Mouse (Mus musculus): ENCODE results near the gene Phf6. TPM values are rescaled to one million over a fixed set of nuclear protein-coding genes. Genes with fewer than 3 reads are reported as not detected.
"Not testable (repeated sequence)": the region's sequence is repeated elsewhere in the genome, so short reads cannot be mapped to it uniquely, and the experiment has no call there.

Gene Phf6
- polyA plus RNA-seq, 1 experiment from 2014 or later: 122 TPM

DNA sequence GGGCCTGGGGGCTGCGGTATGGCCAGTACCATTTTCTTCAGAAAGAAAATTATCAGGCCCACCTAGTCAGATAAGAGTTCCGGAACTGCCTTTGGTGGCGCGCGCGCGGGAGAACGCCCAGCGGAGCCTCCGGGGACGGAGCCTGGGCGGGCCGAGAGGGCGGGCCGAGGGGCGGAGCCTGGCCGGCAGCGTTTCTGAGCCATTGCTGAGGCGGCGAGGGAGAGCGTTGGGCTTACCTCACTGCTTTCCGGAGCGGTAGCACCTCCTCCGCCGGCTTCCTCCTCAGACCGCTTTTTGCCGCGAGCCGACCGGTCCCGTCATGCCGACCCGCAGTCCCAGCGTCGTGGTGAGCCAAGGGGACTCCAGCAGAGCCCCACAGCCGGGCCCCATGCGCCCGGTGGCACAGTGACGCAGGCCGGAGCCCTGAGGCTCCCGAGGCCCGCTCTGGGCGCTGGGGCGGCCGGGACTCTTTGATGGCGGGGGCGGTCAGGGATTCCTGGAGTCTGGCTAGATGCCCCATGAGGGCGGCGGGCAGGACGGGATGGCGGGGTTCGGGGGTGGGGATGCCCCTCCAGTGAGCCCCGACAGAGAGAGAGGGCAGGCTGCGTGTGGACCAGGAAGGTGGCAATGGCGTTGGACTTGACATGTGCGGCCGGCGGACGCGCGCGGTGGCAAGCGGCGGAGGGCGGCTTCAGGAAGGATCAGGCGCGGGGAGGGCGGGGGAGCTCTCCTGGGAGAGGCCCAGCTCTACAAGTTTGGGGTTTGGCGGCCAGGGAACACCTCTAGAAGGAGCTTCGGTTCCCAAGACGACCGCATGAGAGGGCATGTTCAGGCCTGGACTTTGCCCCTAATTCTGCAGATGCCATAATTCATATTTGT lies 76.1 kb downstream of the Phf6 start, which contains the start of gene Hprt:
Gene Hprt, plus strand, starts transcription at position 233 of the 879 bp plus-strand sequence.
- H3K9ac ChIP-seq: peak within 1 kb of the TSS; percentile 78
- WGBS: 20% methylated on average over 61 of the region's 72 CpGs
- peak; percentile 97 for ATAC-seq (ENCODE audit: low FRiP score)

DNA sequence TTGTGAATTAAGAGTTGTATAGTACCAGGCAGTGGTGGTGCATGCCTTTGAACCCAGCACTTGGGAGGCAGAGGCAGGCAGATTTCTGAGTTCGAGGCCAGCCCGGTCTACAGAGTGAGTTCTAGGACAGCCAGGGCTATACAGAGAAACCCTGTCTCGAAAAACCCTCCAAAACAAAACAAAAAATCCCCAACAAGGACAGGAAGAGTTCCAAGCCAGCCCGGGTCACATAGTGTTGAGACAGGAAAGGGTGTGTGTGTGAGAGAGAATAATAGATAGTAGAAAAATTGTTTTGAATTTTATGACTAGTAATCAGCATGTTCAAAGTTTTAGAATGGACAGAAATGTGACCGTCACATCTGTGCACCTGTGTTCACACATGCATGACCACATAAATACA lies 82.7 kb downstream of the Phf6 start:
- WGBS: 82% methylated on average over 5 of the region's 5 CpGs
- H3K36me3 ChIP-seq (replicated peaks); H3K4me3 ChIP-seq (replicated peaks): not testable (repeated sequence)

More for the DNA sequence above, 76.1 kb downstream of the Phf6 start, which contains the start of gene Hprt:
- no peaks in the 10 kb centered on the region for H3K36me3 ChIP-seq (replicated peaks)
- H3K27me3 ChIP-seq: no peaks in the 10 kb centered on the region
- H3K27ac ChIP-seq: peak within 1 kb of the TSS; percentile 89
- peak within 1 kb of the TSS; percentile 63 for H3K4me3 ChIP-seq (replicated peaks)
- peak within 1 kb of the TSS; percentile 53 for H3K4me2 ChIP-seq
- H3K9me3 ChIP-seq: no peaks in the 10 kb centered on the region
- H3K4me1 ChIP-seq: peaks cover 7% of the 10 kb centered on the region; the same call in 1 of the 2 replicates

DNA sequence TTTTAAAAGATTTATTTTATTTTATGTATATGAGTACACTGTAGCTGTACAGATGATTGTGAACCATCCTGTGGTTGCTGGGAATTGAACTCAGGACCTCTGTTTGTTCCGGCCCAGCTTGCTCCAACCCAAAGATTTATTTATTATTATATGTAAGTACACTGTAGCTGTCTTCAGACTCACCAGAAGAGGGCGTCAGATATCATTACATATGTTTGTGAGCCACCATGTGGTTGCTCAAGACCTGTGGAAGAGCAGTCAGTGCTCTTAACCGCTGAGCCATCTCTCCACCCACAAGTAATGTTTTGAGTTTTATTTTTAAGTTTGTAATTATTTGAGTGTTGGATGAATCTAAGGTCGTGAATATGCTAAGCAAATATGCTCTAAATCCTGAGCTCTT lies 92.8 kb downstream of the Phf6 start:
- not testable (repeated sequence) for H3K9ac ChIP-seq; H3K4me2 ChIP-seq; H3K4me3 ChIP-seq (replicated peaks); ATAC-seq (ENCODE audit: low FRiP score); H3K27me3 ChIP-seq; H3K9me3 ChIP-seq; H3K4me1 ChIP-seq; H3K36me3 ChIP-seq (replicated peaks); H3K27ac ChIP-seq
- WGBS: 63% methylated on average over 4 of the region's 4 CpGs

More for the DNA sequence above, 82.7 kb downstream of the Phf6 start:
- H3K27me3 ChIP-seq; H3K9me3 ChIP-seq; H3K9ac ChIP-seq; ATAC-seq (ENCODE audit: low FRiP score); H3K4me2 ChIP-seq; H3K4me1 ChIP-seq; H3K27ac ChIP-seq: not testable (repeated sequence)

DNA sequence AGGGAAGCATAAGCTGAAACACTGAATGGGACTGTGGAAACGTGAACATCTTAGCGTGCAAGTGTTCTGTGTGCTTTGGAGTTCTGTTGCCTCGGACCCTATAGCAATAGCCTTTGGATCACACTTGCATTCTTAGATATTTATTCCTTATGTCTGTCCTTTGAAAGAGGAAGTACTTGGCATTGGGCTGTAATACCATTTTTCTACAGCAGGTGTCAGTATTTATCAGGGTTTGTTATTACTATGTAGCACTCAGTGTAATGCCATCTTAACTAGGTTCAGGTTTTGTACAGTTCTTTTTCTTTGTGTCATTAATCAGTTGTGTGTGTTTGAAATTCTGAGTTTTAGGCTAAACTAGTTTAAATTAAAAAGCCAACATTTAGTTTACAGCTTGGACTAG lies 94.0 kb downstream of the Phf6 start:
- Histone ChIP-seq H3K9me3 (no peaks in the 10 kb centered on the region), H3K36me3 (replicated peaks) (peaks cover 4% of the 10 kb centered on the region; the same call in 1 of the 2 replicates), H3K27ac (no peak overlapping the region), H3K9ac (no peak overlapping the region), H3K4me2 (no peak overlapping the region), H3K4me1 (no peaks in the 10 kb centered on the region), H3K27me3 (no peaks in the 10 kb centered on the region), H3K4me3 (replicated peaks) (no peak overlapping the region)
- ATAC-seq (ENCODE audit: low FRiP score): no peak
- WGBS: 51% methylated on average over 3 of the region's 3 CpGs

Other genes with a start within 250 kb of the Phf6 start
- gene Ccdc160, start 121.1 kb upstream of the Phf6 start, polyA plus RNA-seq (2016; fragmentation: Nextera tagmentation; extraction: Ambion mirVana): 2.4 and 3.5 TPM in 2 replicates
- gene Hprt, start 75.9 kb downstream of the Phf6 start, polyA plus RNA-seq (2016; fragmentation: Nextera tagmentation; extraction: Ambion mirVana): 64.4 and 68.6 TPM in 2 replicates